Mouse (Mus musculus): ENCODE results near the gene Ccdc90b. TPM values are rescaled to one million over a fixed set of nuclear protein-coding genes. Genes with fewer than 3 reads are reported as not detected.

Gene Ccdc90b
- 62.8 and 63.2 TPM in 2 replicates for polyA plus RNA-seq (2016; fragmentation: Nextera tagmentation; extraction: Ambion mirVana)

- peak within 1 kb of the TSS; percentile 72 for H3K4me3 ChIP-seq
- H3K27me3 ChIP-seq (ENCODE audit: insufficient read depth, poor library complexity, severe bottlenecking): no peaks in the 10 kb centered on the region
- peaks cover 11% of the 10 kb centered on the region; the same call in 1 of the 2 replicates for H3K36me3 ChIP-seq
- peak; percentile 90 for DNase-seq (ENCODE audit: low spot score)
- H3K27ac ChIP-seq: peak within 1 kb of the TSS; percentile 91
- no peaks in the 10 kb centered on the region for H3K9me3 ChIP-seq
- H3K4me1 ChIP-seq (replicated peaks): peaks cover 11% of the 10 kb centered on the region
- under 1% methylated on average over 60 of the region's 60 CpGs for WGBS
Measured at GRCm38 (mm10) chr7:92560986-92561876, at the start of gene Ccdc90b. Gene Ccdc90b (plus strand): TSS chr7:92561149.

- no peaks in the 10 kb centered on the region for H3K4me1 ChIP-seq (replicated peaks)
- H3K9me3 ChIP-seq: no peaks in the 10 kb centered on the region
- H3K27me3 ChIP-seq (ENCODE audit: insufficient read depth, poor library complexity, severe bottlenecking): no peaks in the 10 kb centered on the region
- 70% methylated on average over 3 of the region's 3 CpGs for WGBS
- H3K27ac ChIP-seq: no peak overlapping the region
- no peaks in the 10 kb centered on the region for H3K36me3 ChIP-seq
- no peak overlapping the region for H3K4me3 ChIP-seq
- DNase-seq (ENCODE audit: low spot score): no peak
Measured at GRCm38 (mm10) chr7:92520397-92520796, 40.6 kb upstream of the Ccdc90b start.

GRCm38 (mm10) chr7:92520820-92521219 is 40.1 kb upstream of the Ccdc90b start:
- no peaks in the 10 kb centered on the region for H3K9me3 ChIP-seq
- H3K36me3 ChIP-seq: no peaks in the 10 kb centered on the region
- no peak for DNase-seq (ENCODE audit: low spot score)
- no peaks in the 10 kb centered on the region for H3K4me1 ChIP-seq (replicated peaks)
- H3K27ac ChIP-seq: no peak overlapping the region
- H3K4me3 ChIP-seq: no peak overlapping the region
- WGBS: 35% methylated on average over 4 of the region's 4 CpGs
- no peaks in the 10 kb centered on the region for H3K27me3 ChIP-seq (ENCODE audit: insufficient read depth, poor library complexity, severe bottlenecking)

GRCm38 (mm10) chr7:92529245-92529644 is 31.7 kb upstream of the Ccdc90b start:
- H3K4me1 ChIP-seq (replicated peaks): no peaks in the 10 kb centered on the region
- no peaks in the 10 kb centered on the region for H3K9me3 ChIP-seq
- DNase-seq (ENCODE audit: low spot score): no peak
- no peaks in the 10 kb centered on the region for H3K27me3 ChIP-seq (ENCODE audit: insufficient read depth, poor library complexity, severe bottlenecking)
- H3K27ac ChIP-seq: no peak overlapping the region
- WGBS: 92% methylated on average over 4 of the region's 4 CpGs
- no peaks in the 10 kb centered on the region for H3K36me3 ChIP-seq
- no peak overlapping the region for H3K4me3 ChIP-seq

GRCm38 (mm10) chr7:92532351-92533036 is 28.5 kb upstream of the Ccdc90b start:
- Histone ChIP-seq H3K4me3 (no peak overlapping the region), H3K4me1 (replicated peaks) (no peaks in the 10 kb centered on the region), H3K36me3 (no peaks in the 10 kb centered on the region), H3K27ac (no peak overlapping the region), H3K27me3 (ENCODE audit: insufficient read depth, poor library complexity, severe bottlenecking) (no peaks in the 10 kb centered on the region), H3K9me3 (no peaks in the 10 kb centered on the region)
- DNase-seq (ENCODE audit: low spot score): no peak
- WGBS: 62% methylated on average over 6 of the region's 6 CpGs

- Histone ChIP-seq H3K27me3 (ENCODE audit: insufficient read depth, poor library complexity, severe bottlenecking) (no peaks in the 10 kb centered on the region), H3K4me1 (replicated peaks) (no peaks in the 10 kb centered on the region), H3K4me3 (no peak overlapping the region), H3K27ac (no peak overlapping the region), H3K9me3 (no peaks in the 10 kb centered on the region), H3K36me3 (no peaks in the 10 kb centered on the region)
- 75% methylated on average over 2 of the region's 2 CpGs for WGBS
- DNase-seq (ENCODE audit: low spot score): no peak
Measured at GRCm38 (mm10) chr7:92546763-92547162, 14.2 kb upstream of the Ccdc90b start.

- DNase-seq (ENCODE audit: low spot score): no peak
- Histone ChIP-seq H3K27ac (0 out of 2 replicates have a peak overlapping the region, but pooled peaks have one; percentile 40), H3K4me3 (no peak overlapping the region), H3K4me1 (replicated peaks) (no peaks in the 10 kb centered on the region), H3K27me3 (ENCODE audit: insufficient read depth, poor library complexity, severe bottlenecking) (no peaks in the 10 kb centered on the region), H3K36me3 (no peaks in the 10 kb centered on the region), H3K9me3 (no peaks in the 10 kb centered on the region)
- WGBS: 89% methylated on average over 6 of the region's 6 CpGs
Measured at GRCm38 (mm10) chr7:92550248-92550989, 10.5 kb upstream of the Ccdc90b start.

GRCm38 (mm10) chr7:92550990-92551392 is 10.0 kb upstream of the Ccdc90b start:
- no peaks in the 10 kb centered on the region for H3K4me1 ChIP-seq (replicated peaks)
- H3K4me3 ChIP-seq: no peak overlapping the region
- WGBS: 56% methylated on average over 4 of the region's 4 CpGs
- H3K27ac ChIP-seq: peak overlapping the region; percentile 70; the same call in 1 of the 2 replicates
- H3K36me3 ChIP-seq: no peaks in the 10 kb centered on the region
- peak; percentile 7 for DNase-seq (ENCODE audit: low spot score)
- H3K27me3 ChIP-seq (ENCODE audit: insufficient read depth, poor library complexity, severe bottlenecking): no peaks in the 10 kb centered on the region
- no peaks in the 10 kb centered on the region for H3K9me3 ChIP-seq

GRCm38 (mm10) chr7:92558744-92559143 is 2.2 kb upstream of the Ccdc90b start:
- no peak overlapping the region for H3K27ac ChIP-seq
- DNase-seq (ENCODE audit: low spot score): no peak
- peaks cover 11% of the 10 kb centered on the region for H3K4me1 ChIP-seq (replicated peaks)
- WGBS: 89% methylated on average over 2 of the region's 2 CpGs
- no peaks in the 10 kb centered on the region for H3K27me3 ChIP-seq (ENCODE audit: insufficient read depth, poor library complexity, severe bottlenecking)
- no peaks in the 10 kb centered on the region for H3K36me3 ChIP-seq
- H3K9me3 ChIP-seq: no peaks in the 10 kb centered on the region
- H3K4me3 ChIP-seq: no peak overlapping the region

GRCm38 (mm10) chr7:92566775-92567174 is 5.8 kb downstream of the Ccdc90b start:
- H3K9me3 ChIP-seq: no peaks in the 10 kb centered on the region
- H3K4me3 ChIP-seq: no peak overlapping the region
- H3K27ac ChIP-seq: no peak overlapping the region
- H3K36me3 ChIP-seq: peaks cover 39% of the 10 kb centered on the region
- no peaks in the 10 kb centered on the region for H3K27me3 ChIP-seq (ENCODE audit: insufficient read depth, poor library complexity, severe bottlenecking)
- 91% methylated on average over 1 of the region's 1 CpGs for WGBS
- DNase-seq (ENCODE audit: low spot score): no peak
- peaks cover 8% of the 10 kb centered on the region for H3K4me1 ChIP-seq (replicated peaks)

GRCm38 (mm10) chr7:92580491-92581207 is 19.7 kb downstream of the Ccdc90b start:
- Histone ChIP-seq H3K9me3 (no peaks in the 10 kb centered on the region), H3K4me3 (no peak overlapping the region), H3K27me3 (ENCODE audit: insufficient read depth, poor library complexity, severe bottlenecking) (no peaks in the 10 kb centered on the region), H3K4me1 (replicated peaks) (no peaks in the 10 kb centered on the region), H3K36me3 (peaks cover 40% of the 10 kb centered on the region), H3K27ac (no peak overlapping the region)
- WGBS: 93% methylated on average over 5 of the region's 5 CpGs
- DNase-seq (ENCODE audit: low spot score): no peak

GRCm38 (mm10) chr7:92583567-92583966 is 22.6 kb downstream of the Ccdc90b start:
- Histone ChIP-seq H3K27ac (no peak overlapping the region), H3K4me3 (no peak overlapping the region), H3K9me3 (no peaks in the 10 kb centered on the region), H3K36me3 (peaks cover 26% of the 10 kb centered on the region), H3K4me1 (replicated peaks) (no peaks in the 10 kb centered on the region), H3K27me3 (ENCODE audit: insufficient read depth, poor library complexity, severe bottlenecking) (no peaks in the 10 kb centered on the region)
- 92% methylated on average over 7 of the region's 7 CpGs for WGBS
- DNase-seq (ENCODE audit: low spot score): no peak
